Mouse (Mus musculus): ENCODE results near the gene Anks1.

DNA sequence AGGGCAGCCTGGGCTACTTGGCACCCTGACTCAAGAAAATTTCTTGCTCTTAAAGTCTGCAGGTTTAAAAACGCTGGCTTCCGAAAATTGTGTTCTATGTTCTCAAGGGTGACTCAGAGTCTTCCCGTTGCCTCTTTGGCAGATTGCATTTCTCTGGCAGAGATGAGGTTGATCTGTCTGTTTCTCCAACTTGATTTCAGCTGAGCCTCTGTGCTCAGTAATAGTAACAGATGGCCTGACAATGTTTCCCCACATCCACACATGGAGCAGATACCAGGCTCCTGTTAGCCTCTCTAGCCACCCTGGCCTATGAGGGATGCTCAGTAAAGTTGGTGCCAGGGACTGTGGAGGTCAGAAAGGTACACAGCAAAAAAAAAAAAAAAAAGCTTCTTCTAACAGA, 37.3 kb upstream of the Anks1 start:
- TF ChIP-seq CTCF (IDR thresholded peaks at IDR 0.05; ENCODE audit: low read depth, low read length) (no peak), POLR2A (IDR thresholded peaks at IDR 0.05; ENCODE audit: extremely low read depth, insufficient read depth, low read length) (no peak)

Measured in liver, adult 2 months (tissue).